Mouse (Mus musculus) embryonic fibroblast, embryonic 13.5 days (primary cell): Measurements from ENCODE around the gene Casp3. TPM values are rescaled to one million over a fixed set of nuclear protein-coding genes. Genes with fewer than 3 reads are reported as not detected.
"Not testable (repeated sequence)": the region's sequence is repeated elsewhere in the genome, so short reads cannot be mapped to it uniquely, and the experiment has no call there.

Experiments used
- H3K27ac ChIP-seq: 2 replicates; pipeline ENCODE4 v1.5.1; 2012; ENCODE audit warnings: low read length, control low read depth, inconsistent platforms; ENCODE audit not compliant: insufficient read depth
- H3K4me1 ChIP-seq: 2 replicates; pipeline ENCODE4 v1.6.1; 2011; ENCODE audit warnings: low read length; ENCODE audit not compliant: control insufficient read depth, insufficient read depth
- H3K4me3 ChIP-seq: 2 replicates; pipeline ENCODE4 v1.5.1; 2011; ENCODE audit warnings: mild to moderate bottlenecking, control low read depth, low read length; ENCODE audit not compliant: insufficient read depth
- CTCF ChIP-seq: IDR thresholded peaks from 2 replicates; pipeline ENCODE4 v1.5.1; 2011; ENCODE audit warnings: mild to moderate bottlenecking, control low read depth, low read length, moderate library complexity, borderline replicate concordance; ENCODE audit not compliant: insufficient read depth
- POLR2A ChIP-seq: IDR thresholded peaks from 2 replicates; pipeline ENCODE4 v1.6.1; 2011; ENCODE audit warnings: low read depth, mild to moderate bottlenecking, control low read depth, low read length, moderate library complexity
- polyA plus RNA-seq: library from polyadenylated mRNA; stranded (reverse); fragments of >200 nt; gene quantifications from 2 replicates; pipeline ENCODE4 v1.2.4, GENCODE M21; 2011; ENCODE audit warnings: low read depth; ENCODE audit not compliant: missing spikeins, insufficient read length

The Casp3 gene
- 49.5 and 55.5 TPM in 2 replicates for polyA plus RNA-seq

DNA sequence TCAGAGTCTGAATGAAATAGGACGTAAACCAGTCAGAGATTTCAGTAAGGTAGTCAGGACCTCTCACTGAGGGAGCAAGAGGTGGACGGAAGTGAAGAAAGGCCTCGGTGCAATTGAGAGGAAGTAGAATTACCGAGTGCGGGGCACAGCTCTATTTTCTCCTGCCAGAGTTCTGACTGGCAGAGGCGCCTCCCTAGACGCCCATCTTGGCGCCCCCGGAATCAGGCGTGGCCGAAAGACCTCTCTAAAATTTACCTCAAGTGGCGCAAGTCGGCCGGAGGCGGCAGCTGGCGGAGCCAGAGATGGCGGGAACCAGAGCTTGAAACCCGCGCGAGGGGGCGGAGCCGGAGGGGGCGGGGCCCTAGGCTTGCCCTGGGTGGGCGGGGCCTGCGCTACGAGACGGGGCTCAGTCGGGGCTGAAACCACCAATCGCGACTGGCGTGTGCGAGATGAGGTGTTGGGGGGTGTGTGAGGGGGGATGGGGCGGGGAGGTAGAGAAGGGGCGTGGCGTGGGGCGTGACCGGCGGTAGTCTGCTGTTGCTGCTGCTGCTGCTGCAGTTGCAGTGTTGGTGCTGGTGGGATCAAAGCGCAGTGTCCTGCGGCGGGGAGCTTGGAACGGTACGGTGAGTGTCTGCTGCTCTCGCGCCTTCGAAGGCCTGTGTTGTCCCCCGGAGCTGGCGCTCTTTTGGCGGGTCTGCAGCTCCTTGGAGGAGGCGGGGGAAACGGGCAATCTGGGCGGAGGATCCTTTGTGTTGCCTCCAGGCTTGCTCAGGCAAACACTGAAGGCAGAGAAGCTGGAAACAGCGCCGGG is at the start of gene Casp3, which contains the start of gene Primpol:
Gene Casp3, plus strand, starts transcription at position 413 of the 811 bp plus-strand sequence.
Gene Primpol, minus strand, starts transcription at position 334 of the 811 bp plus-strand sequence.
- H3K27ac ChIP-seq, result peak within 1 kb of the TSS; percentile 66
- TF ChIP-seq POLR2A (peak; percentile 99), CTCF (no peak)
- peak within 1 kb of the TSS; percentile 73 for H3K4me3 ChIP-seq
- H3K4me1 ChIP-seq, result peaks cover 6% of the 10 kb centered on the region

DNA sequence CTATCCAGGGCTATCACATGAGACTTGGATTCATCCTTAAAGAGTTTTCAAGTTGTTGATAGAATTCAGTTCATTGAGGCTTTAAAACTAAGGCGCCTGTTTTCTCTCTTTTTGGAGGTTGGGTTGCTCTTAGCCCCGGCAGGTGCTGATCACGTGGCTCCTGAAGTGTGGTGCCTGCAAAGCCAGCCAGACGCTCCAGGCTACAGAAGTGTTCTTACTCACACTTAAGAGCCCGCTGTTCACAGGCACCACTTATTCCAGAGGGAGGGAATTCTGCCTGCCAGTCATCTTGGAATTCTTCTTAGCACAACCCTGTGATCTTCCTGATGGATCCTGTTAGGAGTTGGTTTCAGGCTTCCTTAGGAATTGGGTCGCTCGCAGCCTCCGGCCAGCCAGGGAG is 49.1 kb upstream of the Casp3 start:
- Histone ChIP-seq H3K4me3 (no peak overlapping the region), H3K27ac (no peak overlapping the region), H3K4me1 (no peaks in the 10 kb centered on the region)
- TF ChIP-seq POLR2A (no peak), CTCF (no peak)

DNA sequence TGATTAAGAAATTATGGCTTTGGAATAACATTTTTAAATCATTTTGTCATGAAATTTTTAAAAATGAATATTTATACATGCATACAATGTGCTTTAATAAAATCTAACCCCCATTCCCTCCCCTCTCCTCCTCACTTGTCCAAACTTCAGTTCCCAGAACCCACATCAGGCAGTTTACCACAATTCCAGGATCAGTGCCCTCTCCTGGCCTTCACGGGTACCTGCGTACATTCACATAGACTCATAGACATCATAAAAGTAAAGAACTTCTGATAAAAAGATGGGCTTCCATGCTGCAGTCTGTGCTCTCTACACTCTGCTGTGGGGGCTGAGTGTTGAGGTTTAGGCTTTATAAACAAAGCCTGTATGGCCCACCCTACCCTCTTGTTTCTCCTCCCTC is 48.1 kb upstream of the Casp3 start:
- H3K4me1 ChIP-seq, result no peaks in the 10 kb centered on the region
- no peak overlapping the region for H3K4me3 ChIP-seq
- H3K27ac ChIP-seq, result no peak overlapping the region
- TF ChIP-seq CTCF (peak; percentile 38; the same call in 1 of the 2 replicates), POLR2A (no peak)

DNA sequence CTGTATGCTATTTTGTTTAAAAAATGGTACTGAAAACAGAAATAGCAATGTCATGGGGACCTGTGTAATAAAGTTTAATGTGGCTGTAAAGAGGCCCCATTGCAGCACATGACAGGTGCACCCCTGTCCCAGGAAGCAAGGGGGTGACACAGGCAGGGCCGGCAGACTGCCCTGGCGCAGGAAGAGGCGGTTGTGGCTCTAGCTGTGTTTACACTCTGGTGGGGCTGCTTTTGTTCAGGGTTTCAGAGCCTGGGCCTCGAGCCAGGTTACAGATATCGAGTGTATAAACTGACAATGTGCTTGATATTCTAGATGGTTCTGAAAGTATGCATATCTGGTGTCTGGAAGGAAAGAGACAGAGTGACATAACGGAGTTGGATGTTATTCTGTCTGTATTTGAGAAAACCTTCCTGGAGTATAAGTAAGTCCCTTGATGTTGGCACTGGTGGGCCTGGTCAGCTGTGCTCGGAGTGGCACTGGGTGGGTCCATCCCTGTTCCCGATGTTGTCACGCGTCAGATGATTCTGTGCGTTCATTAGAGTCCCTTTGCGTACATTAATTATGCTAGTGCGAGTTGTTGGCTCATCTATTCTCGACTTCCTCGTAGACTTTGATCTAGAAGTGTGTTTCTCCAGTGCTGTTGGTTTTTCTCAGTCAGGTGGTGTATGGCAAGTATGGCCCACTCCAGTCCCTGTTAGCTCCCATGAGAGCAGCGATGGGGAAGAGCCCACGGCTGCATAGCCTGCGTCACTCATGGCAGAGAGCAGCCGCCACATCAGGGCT is 47.2 kb upstream of the Casp3 start:
- no peak overlapping the region for H3K27ac ChIP-seq
- no peaks in the 10 kb centered on the region for H3K4me1 ChIP-seq
- H3K4me3 ChIP-seq, result no peak overlapping the region
- no peak for TF ChIP-seq POLR2A
- no peak for TF ChIP-seq CTCF

DNA sequence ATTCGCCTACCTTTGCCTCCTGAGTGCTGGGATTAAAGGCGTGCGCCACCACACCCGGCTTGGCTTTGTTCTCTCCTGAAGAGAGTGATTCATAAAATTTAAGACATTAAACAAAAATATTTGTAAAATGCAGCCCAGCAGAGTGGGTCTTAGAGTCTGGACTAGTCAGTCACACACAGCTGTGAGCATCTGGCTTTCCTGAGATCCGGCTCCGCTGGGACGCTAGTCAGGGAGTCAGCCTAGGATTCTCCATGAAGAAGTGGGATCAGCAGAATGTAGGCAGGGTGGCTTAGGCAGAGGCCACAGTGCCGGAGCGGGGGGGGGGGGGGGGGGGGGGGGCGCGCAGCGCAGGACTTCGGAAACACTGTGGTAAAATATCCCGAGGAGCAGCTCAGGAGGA is 46.4 kb upstream of the Casp3 start:
- Histone ChIP-seq H3K4me3 (no peak overlapping the region), H3K27ac (no peak overlapping the region), H3K4me1 (no peaks in the 10 kb centered on the region)
- no peak for TF ChIP-seq CTCF
- TF ChIP-seq POLR2A, result no peak

DNA sequence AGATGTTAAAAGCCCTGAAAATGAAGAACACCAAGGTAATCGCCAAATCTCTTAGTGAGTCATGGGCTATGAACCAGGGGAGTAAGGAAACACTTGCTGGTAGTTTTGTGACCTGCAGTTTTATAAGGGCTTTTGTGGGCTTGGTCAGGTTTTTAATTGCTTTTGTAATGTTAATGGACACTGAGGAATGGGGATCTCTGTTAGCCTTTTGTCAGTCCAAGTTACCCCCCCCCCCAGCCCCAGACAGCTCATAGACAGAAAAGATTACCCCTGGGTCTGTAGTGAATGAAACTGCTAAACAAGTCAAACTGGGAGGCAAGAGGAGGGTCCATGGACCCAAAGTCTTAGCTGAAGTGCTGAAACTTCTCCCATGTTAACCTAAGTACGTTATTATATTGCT is 43.6 kb upstream of the Casp3 start:
- no peaks in the 10 kb centered on the region for H3K4me1 ChIP-seq
- TF ChIP-seq POLR2A, result no peak
- no peak for TF ChIP-seq CTCF
- no peak overlapping the region for H3K27ac ChIP-seq
- no peak overlapping the region for H3K4me3 ChIP-seq

DNA sequence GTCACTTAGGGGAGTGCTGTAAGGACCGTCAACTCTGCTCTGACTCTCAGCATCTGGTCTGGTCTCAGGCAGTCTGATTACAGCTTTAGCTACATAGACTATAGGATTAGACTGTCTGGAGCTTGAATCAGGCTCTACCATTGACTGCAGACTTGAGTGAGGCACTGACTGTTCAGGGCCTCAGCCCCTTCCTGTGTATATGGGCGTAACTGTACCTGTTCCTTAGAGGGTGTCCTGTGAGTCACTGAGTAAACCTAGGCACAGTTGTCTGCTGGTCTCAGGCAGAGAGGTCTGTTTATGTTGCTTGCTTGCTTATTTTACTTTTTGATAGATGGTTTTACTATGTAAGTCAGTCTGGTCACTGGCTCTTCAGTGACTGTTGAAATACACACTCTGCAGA is 43.1 kb upstream of the Casp3 start:
- H3K4me1 ChIP-seq, result no peaks in the 10 kb centered on the region
- no peak overlapping the region for H3K27ac ChIP-seq
- TF ChIP-seq CTCF, result no peak
- no peak for TF ChIP-seq POLR2A
- no peak overlapping the region for H3K4me3 ChIP-seq

DNA sequence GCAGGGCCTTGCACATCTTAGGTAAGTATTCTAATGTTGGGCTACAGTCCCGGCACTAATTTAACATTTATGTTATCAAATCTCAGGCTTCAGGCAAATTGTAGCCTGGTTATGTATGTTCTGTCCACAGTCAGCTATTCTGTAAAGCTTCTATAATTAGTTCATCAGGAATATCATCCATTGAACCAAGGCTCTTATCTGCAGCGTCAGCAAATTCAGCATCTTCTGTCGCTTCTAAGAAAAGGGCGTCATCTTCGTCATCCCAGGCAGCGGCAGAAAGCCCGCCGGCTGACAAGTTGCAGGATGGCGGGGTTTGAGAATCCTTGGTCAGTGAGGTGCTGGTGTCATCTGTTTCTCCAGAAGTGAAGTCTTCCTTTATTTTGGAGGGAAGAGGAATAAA is 38.3 kb upstream of the Casp3 start:
- H3K27ac ChIP-seq, result no peak overlapping the region
- no peak overlapping the region for H3K4me3 ChIP-seq
- H3K4me1 ChIP-seq, result no peaks in the 10 kb centered on the region
- TF ChIP-seq POLR2A (no peak), CTCF (no peak)

DNA sequence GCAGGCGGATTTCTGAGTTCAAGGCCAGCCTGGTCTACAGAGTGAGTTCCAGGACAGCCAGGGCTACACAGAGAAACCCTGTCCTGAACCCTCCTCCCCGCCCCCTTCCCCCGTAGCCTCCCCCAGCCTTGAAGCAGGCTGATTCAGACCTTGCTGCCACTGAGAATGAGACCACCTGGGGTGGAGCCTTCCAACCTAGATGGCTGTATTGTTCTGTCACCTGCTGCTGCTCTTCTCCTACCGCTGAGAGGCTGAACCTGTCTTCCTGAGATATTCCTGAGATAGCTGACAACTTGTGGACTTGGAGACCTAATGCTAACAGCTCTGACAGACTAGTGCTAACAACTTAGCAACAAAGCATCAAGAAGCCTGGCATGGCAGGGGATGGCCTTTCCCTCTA is 32.8 kb upstream of the Casp3 start:
- H3K4me3 ChIP-seq, H3K4me1 ChIP-seq, H3K27ac ChIP-seq: not testable (repeated sequence)

DNA sequence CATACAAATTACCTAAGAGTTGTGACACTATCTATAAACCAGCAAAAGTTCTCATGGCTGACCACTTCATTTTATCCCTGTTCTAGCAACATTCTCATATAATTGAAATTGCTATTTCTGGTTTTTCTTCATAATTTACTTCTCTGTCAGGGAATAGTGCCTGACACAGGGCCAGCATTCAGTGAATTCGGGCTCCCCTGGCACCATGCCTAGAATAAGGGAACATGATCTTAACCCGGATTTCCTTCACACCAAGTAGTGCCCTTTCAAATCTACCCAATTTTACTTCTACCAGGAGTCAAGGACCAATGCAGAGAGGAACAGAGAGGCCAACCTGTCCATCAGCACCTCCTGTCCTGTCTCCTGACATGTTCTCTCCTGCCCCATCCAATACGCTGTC is 31.5 kb upstream of the Casp3 start:
- Histone ChIP-seq H3K4me3 (no peak overlapping the region), H3K4me1 (no peaks in the 10 kb centered on the region), H3K27ac (no peak overlapping the region)
- TF ChIP-seq POLR2A, result no peak

DNA sequence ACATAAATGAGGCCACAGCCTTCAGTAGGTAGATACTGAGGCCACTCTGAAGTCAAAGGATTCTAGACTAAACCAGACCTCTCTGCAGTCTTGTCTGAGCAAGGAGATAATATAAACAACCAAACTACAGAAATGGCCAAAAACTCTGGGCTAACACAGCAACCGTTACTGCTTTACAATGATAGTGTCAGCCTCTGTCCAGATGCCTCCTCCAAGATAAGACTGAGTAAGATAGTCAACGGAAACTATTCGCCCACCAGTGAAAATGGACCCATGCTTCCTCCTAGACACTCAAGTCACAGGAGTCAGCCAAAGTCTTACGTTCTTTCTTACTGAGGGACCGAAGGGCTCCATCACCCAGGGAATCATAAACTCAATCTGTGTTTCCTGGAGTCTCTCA is 29.2 kb upstream of the Casp3 start:
- Histone ChIP-seq H3K4me3 (no peak overlapping the region), H3K4me1 (peaks cover 3% of the 10 kb centered on the region; the same call in 1 of the 2 replicates), H3K27ac (no peak overlapping the region)
- TF ChIP-seq POLR2A (no peak), CTCF (no peak)
